12 mouse cellular contexts compared by ENCODE assay signal in genomic region chr6:82694668-82695067, GRCm38 (mm10). TPM values are rescaled to one million over a fixed set of nuclear protein-coding genes. Genes with fewer than 3 reads are reported as not detected.
DNase-seq lines count a peak whose midpoint lies in the region; ATAC-seq and TF ChIP-seq lines count a peak whose summit lies in the region.
"Had no signal": no experiment of that assay in that cellular context is flagged by ENCODE, and none has a peak within 500 bp of the region (broad histone marks: within the 10 kb centered on the region; RNA-seq: fewer than 3 reads in every experiment).

No protein-coding gene starts in this region.

- no peak overlapping the region for H3K9ac ChIP-seq in heart, embryonic 11.5 days (ENCODE audit: low read depth, low read length)
- no peak overlapping the region for H3K9ac ChIP-seq in liver, embryonic 11.5 days (ENCODE audit: low read depth, low read length)
- H3K9ac ChIP-seq in liver, postnatal 0 days (replicated peaks), result no peak overlapping the region
- H3K9ac ChIP-seq in hindbrain, postnatal 0 days (replicated peaks; ENCODE audit: low read length), result no peak overlapping the region
- H3K9ac ChIP-seq in stomach, postnatal 0 days (ENCODE audit: low read length), result no peak overlapping the region
- H3K9ac ChIP-seq: limb, embryonic 12.5 days; neural tube, embryonic 12.5 days had no signal

- TF ChIP-seq CTCF in liver, postnatal 0 days (IDR thresholded peaks at IDR 0.05; ENCODE audit: low read depth), result no peak
- no peak for TF ChIP-seq CTCF in hindbrain, postnatal 0 days (IDR thresholded peaks at IDR 0.05; ENCODE audit: low read depth)
- no peak for TF ChIP-seq CTCF in stomach, postnatal 0 days (IDR thresholded peaks at IDR 0.05; ENCODE audit: low read depth)

- no peaks in the 10 kb centered on the region for H3K36me3 ChIP-seq in heart, embryonic 11.5 days (ENCODE audit: control insufficient read depth, insufficient read depth, low read length)
- no peaks in the 10 kb centered on the region for H3K36me3 ChIP-seq in heart, embryonic 10.5 days
- H3K36me3 ChIP-seq in liver, embryonic 11.5 days (ENCODE audit: control insufficient read depth, insufficient read depth, low read length), result no peaks in the 10 kb centered on the region
- no peaks in the 10 kb centered on the region for H3K36me3 ChIP-seq in liver, postnatal 0 days (replicated peaks; ENCODE audit: insufficient read depth, low read length)
- H3K36me3 ChIP-seq in hindbrain, postnatal 0 days (ENCODE audit: insufficient read depth, low read length), result no peaks in the 10 kb centered on the region
- H3K36me3 ChIP-seq in stomach, postnatal 0 days (ENCODE audit: control insufficient read depth, insufficient read depth, low read length), result no peaks in the 10 kb centered on the region
- H3K36me3 ChIP-seq: limb, embryonic 12.5 days; neural tube, embryonic 12.5 days had no signal

- TF ChIP-seq EP300 in liver, postnatal 0 days (IDR thresholded peaks at IDR 0.05; ENCODE audit: low read depth), result no peak
- TF ChIP-seq EP300 in stomach, postnatal 0 days (optimal IDR thresholded peaks at IDR 0.05), result no peak

- H3K4me1 ChIP-seq in heart, embryonic 11.5 days (ENCODE audit: control insufficient read depth, insufficient read depth, low read length), result no peaks in the 10 kb centered on the region
- no peaks in the 10 kb centered on the region for H3K4me1 ChIP-seq in heart, embryonic 10.5 days
- H3K4me1 ChIP-seq in liver, embryonic 11.5 days (replicated peaks; ENCODE audit: control insufficient read depth, insufficient read depth, low read length), result no peaks in the 10 kb centered on the region
- H3K4me1 ChIP-seq in liver, postnatal 0 days (ENCODE audit: insufficient read depth), result no peaks in the 10 kb centered on the region
- H3K4me1 ChIP-seq in hindbrain, postnatal 0 days (ENCODE audit: insufficient read depth, low read length), result peaks cover under 1% of the 10 kb centered on the region; the same call in 1 of the 2 replicates
- H3K4me1 ChIP-seq in stomach, postnatal 0 days (replicated peaks; ENCODE audit: control insufficient read depth, insufficient read depth), result no peaks in the 10 kb centered on the region
- H3K4me1 ChIP-seq: limb, embryonic 12.5 days; neural tube, embryonic 12.5 days had no signal

- no peak for DNase-seq in heart, embryonic 10.5 days (ENCODE audit: low spot score)
- DNase-seq in liver, embryonic 11.5 days (ENCODE audit: low spot score), result no peak
- DNase-seq in liver, postnatal 0 days, result no peak
- DNase-seq in brain, adult 2 months (ENCODE audit: low read depth, low spot score), result peak; percentile 15
- no peak for DNase-seq in hindbrain, postnatal 0 days (ENCODE audit: low spot score)
- DNase-seq in stomach, postnatal 0 days (ENCODE audit: low spot score), result no peak
- DNase-seq: cerebellum, adult 18-20 months; kidney, adult 9 months had no signal

- H3K9me3 ChIP-seq in heart, embryonic 11.5 days (replicated peaks; ENCODE audit: control insufficient read depth, low read length), result no peaks in the 10 kb centered on the region
- no peaks in the 10 kb centered on the region for H3K9me3 ChIP-seq in heart, embryonic 10.5 days
- no peaks in the 10 kb centered on the region for H3K9me3 ChIP-seq in liver, embryonic 11.5 days (ENCODE audit: control insufficient read depth, low read length)
- H3K9me3 ChIP-seq in liver, postnatal 0 days (ENCODE audit: low read length), result no peaks in the 10 kb centered on the region
- no peaks in the 10 kb centered on the region for H3K9me3 ChIP-seq in hindbrain, postnatal 0 days (ENCODE audit: low read length)
- H3K9me3 ChIP-seq in stomach, postnatal 0 days (ENCODE audit: control insufficient read depth, low read length), result no peaks in the 10 kb centered on the region
- H3K9me3 ChIP-seq: limb, embryonic 12.5 days; neural tube, embryonic 12.5 days had no signal

- no peak overlapping the region for H3K27ac ChIP-seq in heart, embryonic 11.5 days (ENCODE audit: low read depth, low read length)
- no peak overlapping the region for H3K27ac ChIP-seq in heart, embryonic 10.5 days
- H3K27ac ChIP-seq in liver, embryonic 11.5 days (ENCODE audit: low read depth, low read length), result no peak overlapping the region
- no peak overlapping the region for H3K27ac ChIP-seq in liver, postnatal 0 days (ENCODE audit: low read depth)
- no peak overlapping the region for H3K27ac ChIP-seq in hindbrain, postnatal 0 days
- no peak overlapping the region for H3K27ac ChIP-seq in stomach, postnatal 0 days (replicated peaks)
- H3K27ac ChIP-seq: limb, embryonic 12.5 days; neural tube, embryonic 12.5 days had no signal

- H3K27me3 ChIP-seq in heart, embryonic 11.5 days (ENCODE audit: control insufficient read depth, insufficient read depth, low read length), result no peaks in the 10 kb centered on the region
- H3K27me3 ChIP-seq in heart, embryonic 10.5 days (ENCODE audit: insufficient read depth, poor library complexity, severe bottlenecking), result no peaks in the 10 kb centered on the region
- no peaks in the 10 kb centered on the region for H3K27me3 ChIP-seq in liver, embryonic 11.5 days (replicated peaks; ENCODE audit: control insufficient read depth, insufficient read depth, low read length)
- no peaks in the 10 kb centered on the region for H3K27me3 ChIP-seq in liver, postnatal 0 days (ENCODE audit: insufficient read depth, low read length)
- no peaks in the 10 kb centered on the region for H3K27me3 ChIP-seq in hindbrain, postnatal 0 days (ENCODE audit: insufficient read depth, low read length)
- no peaks in the 10 kb centered on the region for H3K27me3 ChIP-seq in stomach, postnatal 0 days (ENCODE audit: control insufficient read depth, insufficient read depth, low read length)
- H3K27me3 ChIP-seq: limb, embryonic 12.5 days; neural tube, embryonic 12.5 days had no signal

- ATAC-seq in heart, embryonic 11.5 days (replicated peaks; ENCODE audit: insufficient number of reproducible peaks, low FRiP score, low TSS enrichment), result no peak
- ATAC-seq in liver, embryonic 11.5 days (replicated peaks; ENCODE audit: low FRiP score), result no peak
- no peak for ATAC-seq in liver, postnatal 0 days
- no peak for ATAC-seq in hindbrain, postnatal 0 days
- no peak for ATAC-seq in stomach, postnatal 0 days (ENCODE audit: low FRiP score, low TSS enrichment)

- no peak overlapping the region for H3K4me3 ChIP-seq in heart, embryonic 11.5 days (ENCODE audit: low read depth, low read length)
- no peak overlapping the region for H3K4me3 ChIP-seq in heart, embryonic 10.5 days
- H3K4me3 ChIP-seq in liver, embryonic 11.5 days (ENCODE audit: low read depth, low read length), result no peak overlapping the region
- no peak overlapping the region for H3K4me3 ChIP-seq in liver, postnatal 0 days (ENCODE audit: low read depth, low read length)
- H3K4me3 ChIP-seq in hindbrain, postnatal 0 days (ENCODE audit: low read length), result no peak overlapping the region
- H3K4me3 ChIP-seq in stomach, postnatal 0 days (ENCODE audit: low read depth, low read length), result no peak overlapping the region
- H3K4me3 ChIP-seq: erythroblast, embryonic 14.5 days; limb, embryonic 12.5 days; neural tube, embryonic 12.5 days had no signal

- 42% methylated on average over 13 of the region's 13 CpGs for WGBS in heart, embryonic 11.5 days (ENCODE audit: insufficient replicate concordance)
- WGBS in heart, embryonic 10.5 days, result 46% methylated on average over 13 of the region's 13 CpGs
- 50% methylated on average over 13 of the region's 13 CpGs for WGBS in liver, embryonic 11.5 days
- WGBS in liver, postnatal 0 days (ENCODE audit: insufficient replicate concordance), result 57% methylated on average over 13 of the region's 13 CpGs
- WGBS in hindbrain, postnatal 0 days, result 36% methylated on average over 13 of the region's 13 CpGs
- 61% methylated on average over 13 of the region's 13 CpGs for WGBS in stomach, postnatal 0 days

- H3K4me2 ChIP-seq in heart, embryonic 11.5 days, result peak overlapping the region; percentile 2; the same call in 1 of the 2 replicates
- H3K4me2 ChIP-seq in liver, embryonic 11.5 days, result peak overlapping the region; percentile 23; the same call in 1 of the 2 replicates
- H3K4me2 ChIP-seq in liver, postnatal 0 days (ENCODE audit: low read depth, low read length), result no peak overlapping the region
- H3K4me2 ChIP-seq in hindbrain, postnatal 0 days (ENCODE audit: low read depth, low read length), result peak overlapping the region; percentile 14; the same call in 1 of the 2 replicates
- H3K4me2 ChIP-seq in stomach, postnatal 0 days (replicated peaks; ENCODE audit: low read depth), result no peak overlapping the region
- H3K4me2 ChIP-seq: limb, embryonic 12.5 days; neural tube, embryonic 12.5 days had no signal

RNA-seq across cellular contexts. Expression of gene Pole4, which starts 10.5 kb away (rescaled TPM):
- polyA plus RNA-seq in heart, embryonic 11.5 days (2014; fragmentation: Nextera tagmentation; extraction: Ambion mirVana), result 111 and 122 TPM in 2 replicates
- polyA plus RNA-seq in heart, embryonic 10.5 days (2016; fragmentation: Nextera tagmentation; extraction: Ambion mirVana), result 105 and 121 TPM in 2 replicates
- polyA plus RNA-seq in liver, embryonic 11.5 days (2014; fragmentation: Nextera tagmentation; extraction: Ambion mirVana), result 106 and 108 TPM in 2 replicates
- polyA plus RNA-seq in liver, postnatal 0 days (2015; fragmentation: Nextera tagmentation; extraction: Ambion mirVana), result 87.7 and 87.9 TPM in 2 replicates
- 55.7 and 68.4 TPM in 2 replicates for total RNA-seq in hindbrain, postnatal 0 days (2014; rRNA removed)
- polyA plus RNA-seq in hindbrain, postnatal 0 days (2015; fragmentation: Nextera tagmentation; extraction: Ambion mirVana), result 136 and 142 TPM in 2 replicates
- polyA plus RNA-seq in stomach, postnatal 0 days (2015; fragmentation: Nextera tagmentation; extraction: Ambion mirVana), result 79.8 and 84.5 TPM in 2 replicates

Comparison
In these comparisons a context has a peak if more than half of its experiments do, and no peak if none do; other contexts are left out.
1. H3K4me2 ChIP-seq: peak in heart, embryonic 11.5 days (single experiment), liver, embryonic 11.5 days (single experiment) and hindbrain, postnatal 0 days (single experiment); none in liver, postnatal 0 days (single experiment) and stomach, postnatal 0 days (single experiment).